Mouse (Mus musculus) MEL (cell line): Measurements from ENCODE around the gene Arhgap40. TPM values are rescaled to one million over a fixed set of nuclear protein-coding genes. Genes with fewer than 3 reads are reported as not detected.

Experiments used
- DNase-seq: peaks from one replicate; pipeline ENCODE4 v3.0.0; 2011; ENCODE audit warnings: low read depth, low spot score
- H3K27ac ChIP-seq: 2 replicates; pipeline ENCODE4 v1.5.1; 2012; ENCODE audit warnings: low read depth, mild to moderate bottlenecking, control low read depth, low read length, moderate library complexity; ENCODE audit not compliant: control insufficient read depth
- H3K27me3 ChIP-seq, 2 experiments: fragments of 150-350 bp in 1 of 2; sonication (generic) in 1 of 2; 2 replicates each; pipeline ENCODE4 v1.6.1; 2012; ENCODE audit warnings: low read length in 2 of 2, mild to moderate bottlenecking in 2 of 2, improper control_type of control experiment in 1 of 2, moderate library complexity in 1 of 2; ENCODE audit not compliant: insufficient read depth in 2 of 2, control insufficient read depth in 1 of 2
- H3K36me3 ChIP-seq, 2 experiments: 2 replicates each; pipeline ENCODE4 v1.6.1; 2012 to 2014; ENCODE audit warnings: low read length in 2 of 2, improper control_type of control experiment in 1 of 2, inconsistent platforms in 1 of 2, mild to moderate bottlenecking in 1 of 2; ENCODE audit not compliant: insufficient read depth in 2 of 2, control insufficient read depth in 1 of 2
- H3K4me1 ChIP-seq, 2 experiments: fragments of 150-350 bp in 1 of 2; sonication (generic) in 1 of 2; 2 replicates each; pipeline ENCODE4 v1.6.1; 2012; ENCODE audit warnings: low read length in 2 of 2, improper control_type of control experiment in 1 of 2, mild to moderate bottlenecking in 1 of 2; ENCODE audit not compliant: insufficient read depth in 2 of 2, control insufficient read depth in 1 of 2
- H3K4me3 ChIP-seq, 2 experiments: fragments of 150-350 bp in 1 of 2; sonication (generic) in 1 of 2; 2 replicates each; pipeline ENCODE4 v1.5.1; 2012; ENCODE audit warnings: low read depth in 2 of 2, low read length in 2 of 2, mild to moderate bottlenecking in 2 of 2, moderate library complexity in 2 of 2, control low read depth in 1 of 2, improper control_type of control experiment in 1 of 2; ENCODE audit not compliant: control insufficient read depth in 1 of 2, insufficient read depth in 1 of 2
- H3K79me2 ChIP-seq: 2 replicates; pipeline ENCODE4 v1.6.1; 2012; ENCODE audit warnings: mild to moderate bottlenecking, low read length, moderate library complexity; ENCODE audit not compliant: control insufficient read depth, poor library complexity, insufficient read depth
- H3K9ac ChIP-seq: 2 replicates; pipeline ENCODE4 v1.6.1; 2012; ENCODE audit warnings: low read depth, mild to moderate bottlenecking, control low read depth, low read length, moderate library complexity; ENCODE audit not compliant: control insufficient read depth, poor library complexity, severe bottlenecking
- H3K9me3 ChIP-seq: fragments of 150-350 bp; sonication (generic); replicated peaks from 2 replicates; pipeline ENCODE4 v1.6.1; 2012; ENCODE audit warnings: mild to moderate bottlenecking, low read length, improper control_type of control experiment, moderate library complexity; ENCODE audit not compliant: insufficient read depth
- CHD1 ChIP-seq: IDR thresholded peaks from 2 replicates; pipeline ENCODE4 v1.6.1; 2012; ENCODE audit warnings: low read depth, mild to moderate bottlenecking, inconsistent platforms, low read length, improper control_type of control experiment
- CHD2 ChIP-seq: IDR thresholded peaks from 2 replicates; pipeline ENCODE4 v1.6.1; 2011; ENCODE audit warnings: low read length, improper control_type of control experiment
- CTCF ChIP-seq, 3 experiments: IDR thresholded peaks in 2 of 3; conservative IDR thresholded peaks in 1 of 3; 2 replicates each; pipeline ENCODE4 v1.5.1; 2011 to 2012; ENCODE audit warnings: low read length in 3 of 3, low read depth in 2 of 3, mild to moderate bottlenecking in 2 of 3, improper control_type of control experiment in 1 of 3, inconsistent platforms in 1 of 3, mixed read lengths in 1 of 3, moderate library complexity in 1 of 3; ENCODE audit not compliant: control insufficient read depth in 1 of 3, insufficient read depth in 1 of 3, poor library complexity in 1 of 3, severe bottlenecking in 1 of 3
- EP300 ChIP-seq, 2 experiments: IDR thresholded peaks; 2 replicates each; pipeline ENCODE4 v1.6.1; 2011; ENCODE audit warnings: improper control_type of control experiment in 2 of 2, low read length in 2 of 2, low read depth in 1 of 2, mild to moderate bottlenecking in 1 of 2
- ETS1 ChIP-seq: IDR thresholded peaks from 2 replicates; pipeline ENCODE4 v1.6.1; 2012; ENCODE audit warnings: low read depth, mild to moderate bottlenecking, inconsistent platforms, low read length, improper control_type of control experiment, moderate library complexity
- GABPA ChIP-seq: IDR thresholded peaks from 2 replicates; pipeline ENCODE4 v1.6.1; 2012; ENCODE audit warnings: low read depth, mild to moderate bottlenecking, inconsistent platforms, low read length, improper control_type of control experiment, moderate library complexity
- GATA1 ChIP-seq: IDR thresholded peaks from 2 replicates; pipeline ENCODE4 v1.6.1; 2011; ENCODE audit warnings: low read depth, low read length, improper control_type of control experiment
- JUND ChIP-seq: IDR thresholded peaks from 2 replicates; pipeline ENCODE4 v1.6.1; 2011; ENCODE audit warnings: low read depth, mild to moderate bottlenecking, improper control_type of control experiment, low read length
- KAT2A ChIP-seq: conservative IDR thresholded peaks from 2 replicates; pipeline ENCODE4 v1.6.1; 2012; ENCODE audit warnings: low read depth, low read length, improper control_type of control experiment, inconsistent platforms
- MAFK ChIP-seq: IDR thresholded peaks from 2 replicates; pipeline ENCODE4 v1.6.1; 2011; ENCODE audit warnings: low read depth, mild to moderate bottlenecking, low read length, improper control_type of control experiment, borderline replicate concordance
- MAZ ChIP-seq: IDR thresholded peaks from 2 replicates; pipeline ENCODE4 v1.6.1; 2012; ENCODE audit warnings: low read depth, mild to moderate bottlenecking, inconsistent platforms, low read length, improper control_type of control experiment
- MXI1 ChIP-seq: IDR thresholded peaks from 2 replicates; pipeline ENCODE4 v1.6.1; 2011; ENCODE audit warnings: mild to moderate bottlenecking, low read depth, low read length, improper control_type of control experiment
- MYC ChIP-seq: IDR thresholded peaks from 2 replicates; pipeline ENCODE4 v1.6.1; 2011; ENCODE audit warnings: low read depth, mild to moderate bottlenecking, low read length, improper control_type of control experiment, moderate library complexity
- NRF1 ChIP-seq: IDR thresholded peaks from 2 replicates; pipeline ENCODE4 v1.6.1; 2014; ENCODE audit warnings: low read depth, mild to moderate bottlenecking, inconsistent platforms, low read length, improper control_type of control experiment, moderate library complexity; ENCODE audit not compliant: poor library complexity, insufficient read depth, severe bottlenecking
- POLR2A ChIP-seq, 2 experiments: IDR thresholded peaks; 2 replicates each; pipeline ENCODE4 v1.6.1; 2011 to 2012; ENCODE audit warnings: low read length in 2 of 2, mild to moderate bottlenecking in 2 of 2, control low read depth in 1 of 2, improper control_type of control experiment in 1 of 2, low read depth in 1 of 2, moderate library complexity in 1 of 2; ENCODE audit not compliant: control insufficient read depth in 1 of 2, insufficient read depth in 1 of 2, poor library complexity in 1 of 2
- POLR2AphosphoS5 ChIP-seq: IDR thresholded peaks from 2 replicates; pipeline ENCODE4 v1.6.1; 2012; ENCODE audit warnings: low read depth, borderline replicate concordance, mild to moderate bottlenecking, inconsistent platforms, low read length, moderate library complexity, mixed read lengths
- RCOR1 ChIP-seq: IDR thresholded peaks from 2 replicates; pipeline ENCODE4 v1.6.1; 2012; ENCODE audit warnings: low read depth, mild to moderate bottlenecking, inconsistent platforms, low read length, improper control_type of control experiment
- SIN3A ChIP-seq: IDR thresholded peaks from 2 replicates; pipeline ENCODE4 v1.6.1; 2012; ENCODE audit warnings: low read length, improper control_type of control experiment, inconsistent platforms
- SMC3 ChIP-seq: IDR thresholded peaks from 2 replicates; pipeline ENCODE4 v1.6.1; 2011; ENCODE audit warnings: low read depth, low read length, improper control_type of control experiment
- TCF12 ChIP-seq: IDR thresholded peaks from 2 replicates; pipeline ENCODE4 v1.6.1; 2014; ENCODE audit warnings: low read depth, mild to moderate bottlenecking, inconsistent platforms, low read length, improper control_type of control experiment, moderate library complexity
- UBTF ChIP-seq: IDR thresholded peaks from 2 replicates; pipeline ENCODE4 v1.6.1; 2012; ENCODE audit warnings: low read depth, mild to moderate bottlenecking, inconsistent platforms, low read length, improper control_type of control experiment, moderate library complexity, borderline replicate concordance; ENCODE audit not compliant: insufficient read depth
- USF2 ChIP-seq, 2 experiments: IDR thresholded peaks; 2 replicates each; pipeline ENCODE4 v1.6.1; 2011 to 2012; ENCODE audit warnings: improper control_type of control experiment in 2 of 2, low read length in 2 of 2, borderline replicate concordance in 1 of 2, inconsistent platforms in 1 of 2, low read depth in 1 of 2, mild to moderate bottlenecking in 1 of 2; ENCODE audit not compliant: insufficient read depth in 1 of 2
- ZC3H11A ChIP-seq: IDR thresholded peaks from 2 replicates; pipeline ENCODE4 v1.6.1; 2012; ENCODE audit warnings: low read depth, mild to moderate bottlenecking, inconsistent platforms, low read length, improper control_type of control experiment
- ZKSCAN1 ChIP-seq: IDR thresholded peaks from 2 replicates; pipeline ENCODE4 v1.6.1; 2012; ENCODE audit warnings: low read depth, mild to moderate bottlenecking, inconsistent platforms, low read length, improper control_type of control experiment, moderate library complexity
- ZNF384 ChIP-seq: IDR thresholded peaks from 2 replicates; pipeline ENCODE4 v1.6.1; 2012; ENCODE audit warnings: low read depth, mild to moderate bottlenecking, inconsistent platforms, low read length, improper control_type of control experiment
- polyA plus RNA-seq, 2 experiments: library from polyadenylated mRNA; stranded (reverse) in 1 of 2; unstranded in 1 of 2; fragments of >175 nt in 1 of 2; fragments of >200 nt in 1 of 2; gene quantifications; 2 replicates each; pipeline versions ENCODE4 v1.2.1 to v1.2.4; 2012; ENCODE audit warnings: low replicate concordance in 2 of 2, low read depth in 1 of 2; ENCODE audit not compliant: insufficient read length in 2 of 2, insufficient read depth in 1 of 2, missing spikeins in 1 of 2
- total RNA-seq: library from RNA; depleted of rRNA; stranded (reverse); fragments of 300-350 nt; gene quantifications from 2 replicates; pipeline ENCODE4 v1.2.3, GENCODE M21; 2012

The Arhgap40 gene
- total and polyA plus RNA-seq, 3 experiments, result not detected

DNA sequence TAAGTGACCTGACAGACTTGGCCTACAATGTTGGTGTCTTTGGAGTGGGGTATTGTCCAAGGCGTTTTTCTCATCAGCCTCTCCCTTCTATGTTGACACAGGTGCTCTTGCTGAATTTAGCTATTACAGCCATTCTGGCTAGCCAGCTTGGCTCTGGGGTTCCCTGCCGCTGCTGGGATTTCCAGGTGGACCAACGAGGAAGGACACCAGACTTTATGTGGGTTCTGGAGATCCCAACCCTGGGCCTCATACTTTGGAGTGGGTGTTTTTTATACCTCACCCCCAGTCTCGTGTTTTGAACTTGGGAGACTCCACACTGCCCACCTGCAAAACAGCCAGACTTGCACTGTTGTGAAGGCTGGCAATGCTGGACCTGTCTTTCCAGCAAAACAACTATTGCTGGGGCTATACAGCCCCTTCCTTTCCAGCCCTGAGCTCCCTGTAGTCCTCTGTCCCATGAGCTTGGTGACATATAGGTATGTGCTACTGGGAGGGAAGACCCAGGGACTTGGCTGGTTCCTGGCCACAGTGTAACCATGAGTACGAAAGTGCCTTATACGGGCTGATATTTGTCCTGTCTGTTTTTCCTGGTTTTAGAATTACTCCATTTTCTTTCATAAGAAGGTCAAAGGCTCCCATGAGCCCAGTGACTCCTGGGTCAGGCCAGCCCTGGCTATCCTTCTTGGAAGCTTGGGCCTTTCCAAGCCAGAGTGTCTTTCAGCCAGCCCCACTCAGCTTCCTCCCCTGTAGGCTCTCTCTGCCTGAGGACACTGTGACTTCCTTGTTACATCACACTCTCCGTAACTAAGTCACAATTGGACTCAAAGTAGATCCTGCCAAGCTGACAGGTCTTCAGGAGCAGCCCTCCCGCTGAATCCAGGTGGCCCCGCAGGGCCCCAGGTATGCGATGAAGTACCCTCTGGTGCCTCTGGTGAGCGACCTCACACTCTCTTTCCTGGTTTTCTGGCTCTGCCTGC is 10.5 kb upstream of the Arhgap40 start, which contains the start of gene Adig:
Gene Adig (plus strand): TSS at position 777 of the 977 bp plus-strand sequence.
- H3K4me1 ChIP-seq, result no peaks in the 10 kb centered on the region
- TF ChIP-seq NRF1, result no peak
- TF ChIP-seq ZKSCAN1, result no peak
- no peak for TF ChIP-seq KAT2A
- no peak for TF ChIP-seq ETS1
- TF ChIP-seq EP300 (IDR thresholded peaks at IDR 0.05; ENCODE audit: low read depth in 1 of 2, low read length in 2 of 2), result no peak
- TF ChIP-seq CHD2, result no peak
- no peak for TF ChIP-seq CTCF (IDR thresholded peaks at IDR 0.05 in 2 of 3, conservative IDR thresholded peaks at IDR 0.05 in 1 of 3; ENCODE audit: control insufficient read depth in 1 of 3, insufficient read depth in 1 of 3, low read depth in 2 of 3, low read length in 3 of 3, poor library complexity in 1 of 3, severe bottlenecking in 1 of 3)
- TF ChIP-seq POLR2A (IDR thresholded peaks at IDR 0.05; ENCODE audit: control insufficient read depth in 1 of 2, insufficient read depth in 1 of 2, low read depth in 1 of 2, low read length in 2 of 2, poor library complexity in 1 of 2), result no peak
- TF ChIP-seq CHD1, result no peak
- TF ChIP-seq MXI1, result no peak
- TF ChIP-seq UBTF, result no peak
- TF ChIP-seq SIN3A, result no peak
- no peak for TF ChIP-seq ZNF384
- H3K9ac ChIP-seq, result no peak within 1 kb of the TSS
- no peaks in the 10 kb centered on the region; a peak in 1 of 4 replicates for H3K36me3 ChIP-seq
- no peaks in the 10 kb centered on the region for H3K9me3 ChIP-seq
- no peak within 1 kb of the TSS for H3K27ac ChIP-seq
- no peak for DNase-seq
- H3K27me3 ChIP-seq, result no peaks in the 10 kb centered on the region
- no peak within 1 kb of the TSS for H3K4me3 ChIP-seq
- no peaks in the 10 kb centered on the region for H3K79me2 ChIP-seq

DNA sequence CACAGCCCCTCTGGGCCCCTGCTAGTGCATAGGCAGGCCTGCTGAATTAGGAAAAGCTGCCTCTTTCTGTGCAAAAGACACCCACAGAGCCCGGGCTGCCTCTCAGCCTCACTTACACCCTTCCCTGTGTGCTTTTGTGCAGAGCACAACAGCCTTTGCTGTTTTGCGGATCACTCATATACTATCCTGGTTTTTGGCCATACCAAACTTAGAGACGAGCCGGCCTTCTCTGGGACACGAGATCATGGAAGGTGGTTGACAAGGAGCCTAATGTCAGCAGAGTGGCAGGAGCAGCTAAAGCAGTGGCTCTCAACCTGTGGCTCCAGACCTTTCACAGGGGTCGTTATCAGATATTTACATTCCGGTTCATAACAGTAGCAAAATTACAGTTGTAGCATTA is 9.4 kb upstream of the Arhgap40 start:
- Histone ChIP-seq H3K4me1 (no peaks in the 10 kb centered on the region), H3K79me2 (no peaks in the 10 kb centered on the region), H3K4me3 (no peak overlapping the region), H3K36me3 (no peaks in the 10 kb centered on the region), H3K27ac (no peak overlapping the region), H3K9ac (no peak overlapping the region), H3K27me3 (no peaks in the 10 kb centered on the region), H3K9me3 (no peaks in the 10 kb centered on the region)
- no peak for TF ChIP-seq POLR2A (IDR thresholded peaks at IDR 0.05; ENCODE audit: control insufficient read depth in 1 of 2, insufficient read depth in 1 of 2, low read depth in 1 of 2, low read length in 2 of 2, poor library complexity in 1 of 2)
- no peak for TF ChIP-seq MAFK
- TF ChIP-seq MXI1, result no peak
- TF ChIP-seq SMC3, result no peak
- TF ChIP-seq POLR2AphosphoS5, result no peak
- TF ChIP-seq MYC, result no peak
- no peak for TF ChIP-seq TCF12
- no peak for TF ChIP-seq ZC3H11A
- no peak for TF ChIP-seq GABPA
- TF ChIP-seq SIN3A, result no peak
- TF ChIP-seq JUND, result no peak
- TF ChIP-seq USF2 (IDR thresholded peaks at IDR 0.05; ENCODE audit: borderline replicate concordance in 1 of 2, insufficient read depth in 1 of 2, low read depth in 1 of 2, low read length in 2 of 2), result no peak
- no peak for TF ChIP-seq ZNF384
- TF ChIP-seq CHD1, result no peak
- TF ChIP-seq MAZ, result no peak
- no peak for TF ChIP-seq GATA1
- TF ChIP-seq RCOR1, result no peak
- no peak for DNase-seq
